Mouse (Mus musculus): Measurements from ENCODE around the gene Mllt11. TPM values are rescaled to one million over a fixed set of nuclear protein-coding genes. Genes with fewer than 3 reads are reported as not detected.

Gene Mllt11
- polyA plus RNA-seq, 1 experiment: not detected

DNA sequence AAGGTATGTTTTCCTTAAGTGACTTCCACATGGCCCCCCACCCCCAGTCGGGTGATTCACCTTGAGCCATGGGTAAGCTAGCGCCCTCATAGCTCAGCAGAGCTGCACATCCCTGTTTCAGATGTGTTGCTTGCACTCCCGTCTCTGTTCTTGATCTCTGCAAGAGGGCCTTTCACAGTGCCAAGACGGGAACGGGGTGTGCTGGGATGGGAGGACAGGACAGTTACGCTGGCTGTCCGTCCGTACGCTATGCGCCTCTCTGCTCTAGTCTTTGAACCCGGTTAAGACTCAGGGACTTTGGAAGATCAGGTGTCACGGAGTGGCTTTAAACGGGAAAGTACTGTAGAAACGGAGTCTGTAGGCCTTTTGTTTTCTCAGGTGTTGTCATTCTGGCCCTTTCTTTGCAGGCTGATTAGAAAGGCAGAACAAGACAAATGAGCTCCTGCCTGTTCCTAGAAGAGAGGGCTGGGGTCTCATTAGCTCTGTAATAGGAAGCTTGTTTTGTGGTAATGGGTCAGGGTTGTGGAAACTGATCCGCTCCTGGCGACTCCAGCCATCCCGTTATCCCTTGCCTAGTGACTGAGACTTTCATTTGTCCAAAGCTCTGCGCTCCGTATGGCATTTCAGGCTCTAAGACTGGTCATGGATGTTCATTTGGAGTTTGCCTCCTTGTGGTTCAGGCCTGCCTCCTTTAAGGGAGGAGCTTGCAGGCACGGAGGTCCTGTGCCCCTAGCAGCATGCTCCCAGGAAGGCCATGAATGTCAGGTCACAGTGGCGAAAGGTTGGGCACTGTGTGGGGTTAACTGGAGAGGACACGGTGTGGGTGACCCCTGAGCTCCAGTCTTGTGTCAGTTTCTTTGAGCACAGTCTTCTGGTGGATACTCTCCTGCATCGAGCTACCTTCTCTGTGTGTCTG lies 3.7 kb upstream of the Mllt11 start:
- Histone ChIP-seq H3K27ac (ENCODE audit: insufficient read depth, low read depth, low read length) (no peak overlapping the region), H3K4me3 (ENCODE audit: insufficient read depth, low read depth, low read length) (no peak overlapping the region), H3K4me1 (ENCODE audit: control insufficient read depth, insufficient read depth, low read length) (peaks cover 26% of the 10 kb centered on the region)
- WGBS: 69% methylated on average over 23 of the region's 23 CpGs
- TF ChIP-seq POLR2A (IDR thresholded peaks at IDR 0.05; ENCODE audit: insufficient read depth, low read depth, low read length): no peak
- TF ChIP-seq CTCF (IDR thresholded peaks at IDR 0.05; ENCODE audit: insufficient read depth, low read depth, low read length): no peak

- no peak overlapping the region for H3K27ac ChIP-seq (ENCODE audit: insufficient read depth, low read depth, low read length)
- WGBS: 87% methylated on average over 16 of the region's 16 CpGs
Observed at GRCm38 (mm10) chr3:95233303-95233980, 1.5 kb upstream of the Mllt11 start.

GRCm38 (mm10) chr3:95232771-95233170 lies 800 bp upstream of the Mllt11 start:
- Histone ChIP-seq H3K4me1 (ENCODE audit: control insufficient read depth, insufficient read depth, low read length) (peaks cover 35% of the 10 kb centered on the region), H3K4me3 (ENCODE audit: insufficient read depth, low read depth, low read length) (no peak overlapping the region), H3K27ac (ENCODE audit: insufficient read depth, low read depth, low read length) (no peak overlapping the region)
- 77% methylated on average over 7 of the region's 7 CpGs for WGBS
- TF ChIP-seq POLR2A (IDR thresholded peaks at IDR 0.05; ENCODE audit: insufficient read depth, low read depth, low read length): no peak
- no peak for TF ChIP-seq CTCF (IDR thresholded peaks at IDR 0.05; ENCODE audit: insufficient read depth, low read depth, low read length)

More at GRCm38 (mm10) chr3:95233303-95233980, 1.5 kb upstream of the Mllt11 start:
- Histone ChIP-seq H3K4me3 (ENCODE audit: insufficient read depth, low read depth, low read length) (no peak overlapping the region), H3K4me1 (ENCODE audit: control insufficient read depth, insufficient read depth, low read length) (peaks cover 35% of the 10 kb centered on the region)
- TF ChIP-seq POLR2A (IDR thresholded peaks at IDR 0.05; ENCODE audit: insufficient read depth, low read depth, low read length) (no peak), CTCF (IDR thresholded peaks at IDR 0.05; ENCODE audit: insufficient read depth, low read depth, low read length) (no peak)

DNA sequence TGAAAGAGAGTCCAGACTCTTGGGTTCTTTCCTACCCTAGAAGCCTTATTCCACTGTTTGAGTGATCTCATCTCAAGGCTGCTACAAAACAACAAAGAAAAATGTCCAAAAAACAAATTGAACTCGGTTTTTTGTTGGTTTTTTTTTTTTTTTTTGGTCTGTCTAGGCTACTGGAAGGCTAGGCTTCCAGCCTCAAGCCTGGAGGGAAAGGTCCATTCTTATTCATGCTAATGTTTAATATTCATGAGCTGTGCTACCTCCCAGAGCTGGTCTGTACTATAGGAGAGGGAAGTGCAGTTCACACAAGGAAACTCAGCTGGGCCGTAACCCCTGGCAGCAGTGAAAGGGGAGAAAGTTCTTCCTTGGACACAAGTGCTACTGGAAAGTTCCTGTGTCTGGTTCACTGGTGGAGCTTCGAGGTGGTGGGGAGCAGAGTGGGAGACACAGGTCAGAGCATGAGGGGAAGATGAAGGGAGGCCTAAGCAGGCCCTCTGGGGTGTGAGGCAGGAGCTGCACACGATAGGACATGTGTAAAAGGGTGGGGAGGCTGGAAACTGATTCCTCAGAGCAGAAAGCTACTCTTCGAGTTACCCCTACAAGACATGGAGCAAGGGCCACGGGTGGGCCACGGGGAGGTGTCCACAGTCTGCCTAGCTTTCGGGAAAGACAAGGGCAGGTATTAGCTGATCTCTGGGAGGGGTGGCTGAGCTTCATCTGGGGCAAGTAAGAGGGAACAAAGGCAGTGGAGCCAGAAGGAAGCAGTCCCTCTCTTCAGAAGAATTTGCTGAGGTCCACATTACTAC lies 1.3 kb downstream of the Mllt11 start:
- H3K4me3 ChIP-seq (ENCODE audit: insufficient read depth, low read depth, low read length): peak overlapping the region; percentile 45
- TF ChIP-seq CTCF (IDR thresholded peaks at IDR 0.05; ENCODE audit: insufficient read depth, low read depth, low read length) (no peak), POLR2A (IDR thresholded peaks at IDR 0.05; ENCODE audit: insufficient read depth, low read depth, low read length) (no peak)
- H3K27ac ChIP-seq (ENCODE audit: insufficient read depth, low read depth, low read length): peak overlapping the region; percentile 71; the same call in 1 of the 2 replicates
- 21% methylated on average over 8 of the region's 8 CpGs for WGBS
- peaks cover 28% of the 10 kb centered on the region for H3K4me1 ChIP-seq (ENCODE audit: control insufficient read depth, insufficient read depth, low read length)

GRCm38 (mm10) chr3:95229781-95230494 lies 2.0 kb downstream of the Mllt11 start:
- peak overlapping the region; percentile 71 for H3K27ac ChIP-seq (ENCODE audit: insufficient read depth, low read depth, low read length)
- TF ChIP-seq CTCF (IDR thresholded peaks at IDR 0.05; ENCODE audit: insufficient read depth, low read depth, low read length) (no peak), POLR2A (IDR thresholded peaks at IDR 0.05; ENCODE audit: insufficient read depth, low read depth, low read length) (no peak)
- 10% methylated on average over 13 of the region's 13 CpGs for WGBS
- H3K4me1 ChIP-seq (ENCODE audit: control insufficient read depth, insufficient read depth, low read length): peaks cover 22% of the 10 kb centered on the region
- peak overlapping the region; percentile 67 for H3K4me3 ChIP-seq (ENCODE audit: insufficient read depth, low read depth, low read length)

- WGBS: under 1% methylated on average over 43 of the region's 43 CpGs
- peaks cover 25% of the 10 kb centered on the region for H3K4me1 ChIP-seq (ENCODE audit: control insufficient read depth, insufficient read depth, low read length)
- peak overlapping the region; percentile 66 for H3K27ac ChIP-seq (ENCODE audit: insufficient read depth, low read depth, low read length)
- peak overlapping the region; percentile 67 for H3K4me3 ChIP-seq (ENCODE audit: insufficient read depth, low read depth, low read length)
- TF ChIP-seq CTCF (IDR thresholded peaks at IDR 0.05; ENCODE audit: insufficient read depth, low read depth, low read length) (no peak), POLR2A (IDR thresholded peaks at IDR 0.05; ENCODE audit: insufficient read depth, low read depth, low read length) (no peak)
Observed at GRCm38 (mm10) chr3:95228894-95229780, 2.8 kb downstream of the Mllt11 start.

DNA sequence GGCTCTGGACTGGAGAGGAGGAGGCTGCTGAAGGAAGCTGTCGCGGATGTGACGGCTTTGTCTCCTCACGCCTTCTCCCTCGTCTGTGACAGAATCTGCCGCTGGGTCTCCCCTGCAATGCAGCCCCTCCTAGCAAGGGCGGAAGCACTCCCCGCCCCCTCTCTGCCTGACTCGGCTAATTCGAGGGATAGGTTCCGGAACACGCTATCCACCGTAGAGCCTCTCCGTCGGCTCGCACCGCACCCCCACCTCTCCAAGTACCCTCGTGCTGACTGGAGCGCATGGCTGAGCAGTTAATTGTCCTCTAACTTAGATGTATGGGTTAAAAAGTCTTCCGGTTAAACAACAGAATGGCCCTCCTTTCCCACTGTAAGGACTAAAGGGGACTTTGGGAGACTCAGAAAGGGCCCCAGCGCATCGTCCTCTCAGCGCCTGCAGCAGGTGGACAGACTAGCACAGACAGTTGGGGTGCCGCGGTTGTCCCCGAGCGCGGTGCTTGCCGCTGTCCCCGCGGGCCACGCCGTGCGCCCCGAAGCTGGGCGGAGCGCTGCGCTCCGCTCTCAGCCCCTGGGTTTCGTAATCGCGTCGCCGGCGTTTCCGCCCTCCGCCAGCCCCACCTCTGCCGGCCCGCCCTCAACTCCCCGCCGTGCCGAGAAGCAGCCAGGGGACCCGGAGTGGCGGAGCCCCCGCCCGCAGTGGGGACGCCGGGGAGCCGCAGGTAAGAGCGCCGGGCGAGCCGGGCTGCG lies 3.6 kb downstream of the Mllt11 start, which contains the start of gene Cdc42se1:
Gene Cdc42se1 (plus strand): TSS at position 585 of the 746 bp plus-strand sequence.
- Histone ChIP-seq H3K4me1 (ENCODE audit: control insufficient read depth, insufficient read depth, low read length) (peaks cover 25% of the 10 kb centered on the region), H3K4me3 (ENCODE audit: insufficient read depth, low read depth, low read length) (peak within 1 kb of the TSS; percentile 67), H3K27ac (ENCODE audit: insufficient read depth, low read depth, low read length) (peak within 1 kb of the TSS; percentile 96)
- WGBS: under 1% methylated on average over 64 of the region's 64 CpGs
- TF ChIP-seq CTCF (IDR thresholded peaks at IDR 0.05; ENCODE audit: insufficient read depth, low read depth, low read length) (no peak), POLR2A (IDR thresholded peaks at IDR 0.05; ENCODE audit: insufficient read depth, low read depth, low read length) (peak; percentile 89)
